Mouse (Mus musculus) Patski (cell line): ENCODE measurements around the gene Gm5767. TPM values are rescaled to one million over a fixed set of nuclear protein-coding genes. Genes with fewer than 3 reads are reported as not detected.

Source experiments
- ATAC-seq: fragments of 100-300 bp; one replicate; pipeline ENCODE4 v1.8.0; 2021
- CTCF ChIA-PET: fragments of 350-600 bp; sonication (Branson Sonifier 250); formaldehyde crosslinking; loops from one replicate; lab custom pipeline; 2022; ENCODE audit warnings: inconsistent platforms; lab: Charles Lee
- POLR2A ChIA-PET: fragments of 350-600 bp; sonication (Branson Sonifier 250); formaldehyde crosslinking; loops from one replicate; lab custom pipeline; 2022; ENCODE audit warnings: antibody characterized with exemption, inconsistent platforms; lab: Charles Lee
- DNase-seq: peaks from one replicate; pipeline ENCODE4 v3.0.0-alpha.2; 2011; ENCODE audit warnings: low read depth, low spot score
- H3K27me3 ChIP-seq: fragments of 371-371 bp; one replicate; pipeline ENCODE4 v1.5.1; 2021
- CTCF ChIP-seq: fragments of 100-300 bp; IDR thresholded peaks from one replicate; pipeline ENCODE4 v1.5.1; 2021
- in situ Hi-C: fragments of 300-500 bp; cut with MboI; formaldehyde crosslinking; loops from 3 replicates; pipeline ENCODE4 v1.11.1; 2018; ENCODE audit warnings: low pct_unique_long_range_greater_than_20kb, mixed read lengths
- polyA plus RNA-seq: library from polyadenylated mRNA; unstranded; gene quantifications from one replicate; pipeline ENCODE4 v1.2.3, GENCODE M21; 2021

Gene Gm5767
- polyA plus RNA-seq: not detected

DNA sequence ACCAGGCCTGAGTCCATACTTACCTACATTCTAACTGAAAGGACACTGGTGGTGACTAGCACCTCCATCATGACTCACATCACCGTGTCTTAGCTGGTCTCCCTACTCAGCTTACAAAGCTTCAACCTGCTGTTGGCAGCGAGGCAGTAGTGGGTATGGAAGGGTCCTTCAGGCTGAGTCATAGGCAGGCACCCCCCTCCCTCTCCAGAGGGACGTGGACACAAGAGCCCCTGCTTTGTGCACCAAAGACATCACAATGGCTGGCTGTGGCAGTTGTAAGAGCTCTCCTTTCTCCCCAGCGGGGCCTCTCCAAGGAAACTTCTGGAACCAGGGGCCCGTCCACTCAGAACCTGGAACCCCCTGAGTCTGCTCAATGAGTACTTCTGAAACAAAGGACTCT lies at the start of gene Gm5767:
Gene Gm5767 (plus strand): TSS at position 301 of the 400 bp plus-strand sequence.
- in situ Hi-C loops: no loop called here
- ChIA-PET CTCF (no interaction called here), POLR2A (no interaction called here)
- no peak for DNase-seq
- no peak for ATAC-seq
- no peak for TF ChIP-seq CTCF
- H3K27me3 ChIP-seq: no peaks in the 10 kb centered on the region

- no peaks in the 10 kb centered on the region for H3K27me3 ChIP-seq
- ChIA-PET POLR2A (no interaction called here), CTCF (interaction anchor here (1.3 kb wide), 1 partner anchor 19 kb away, joined by 3 read pairs; no protein-coding TSS in a partner anchor)
- ATAC-seq: no peak
- TF ChIP-seq CTCF: no peak
- no peak for DNase-seq
- in situ Hi-C loops: no loop called here
These were observed 49.1 kb upstream of the Gm5767 start for GRCm38 (mm10) chr16:8631428-8631827.

GRCm38 (mm10) chr16:8636867-8637216 lies 43.7 kb upstream of the Gm5767 start:
- DNase-seq (no peak), ATAC-seq (peak; percentile 15)
- in situ Hi-C loops: loop anchor here (5.0 kb wide), 1 partner anchor 40 kb away; no protein-coding TSS in a partner anchor
- ChIA-PET POLR2A (interaction anchor here (0.6 to 0.7 kb wide), 2 partner anchors 10 to 50 kb away, joined by 3 to 4 read pairs; no protein-coding TSS in a partner anchor), CTCF (interaction anchor here (1.3 kb wide), 1 partner anchor 225 kb away, joined by 3 read pairs; no protein-coding TSS in a partner anchor)
- H3K27me3 ChIP-seq: no peaks in the 10 kb centered on the region
- TF ChIP-seq CTCF: no peak

DNA sequence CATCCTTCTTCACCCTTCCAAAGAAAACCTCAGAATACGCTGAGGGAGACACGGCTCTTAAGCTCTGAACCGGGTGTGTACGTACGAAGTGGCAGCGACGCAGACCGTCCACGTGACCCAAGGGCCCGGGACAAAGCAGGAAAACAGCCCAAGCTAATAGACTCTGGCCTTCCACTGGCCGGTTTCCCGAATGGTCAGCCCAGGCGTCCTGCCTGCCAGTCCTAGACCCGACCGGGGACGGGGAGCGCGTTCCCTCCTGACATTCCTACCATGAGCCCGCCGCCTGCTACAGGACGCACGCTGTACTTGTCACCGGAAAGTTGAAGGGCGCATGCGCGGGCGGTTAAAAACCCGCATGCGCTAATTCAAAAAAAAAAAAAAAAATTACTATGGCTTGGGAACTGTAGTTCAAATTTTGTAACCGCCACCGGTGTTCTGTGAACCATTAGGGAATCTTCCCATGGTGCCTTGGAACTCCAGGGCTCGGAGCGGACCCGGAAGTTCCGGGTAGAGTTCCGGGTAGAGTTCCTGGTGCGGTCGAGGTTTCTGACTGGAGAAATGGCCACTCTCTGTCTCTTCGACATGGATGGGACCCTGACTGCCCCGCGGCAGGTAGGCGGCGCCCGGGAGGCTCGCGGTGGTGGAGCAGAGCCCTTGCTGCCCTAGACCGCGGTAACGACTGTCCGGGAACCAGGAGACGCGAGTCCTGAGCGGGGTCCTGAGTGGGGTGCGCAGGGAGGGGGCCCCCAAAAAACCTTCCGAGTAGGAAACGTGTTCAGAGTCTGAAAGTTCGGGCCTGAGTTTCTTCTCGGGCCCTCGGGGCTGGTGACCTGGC lies 43.1 kb upstream of the Gm5767 start, which contains the start of the genes Pmm2 and Tmem186:
Gene Pmm2 (plus strand): TSS at position 458 of the 835 bp plus-strand sequence.
Gene Tmem186 (minus strand): TSS at position 496 of the 835 bp plus-strand sequence.
- CTCF ChIA-PET: interaction anchor here (1.3 kb wide), 1 partner anchor 225 kb away, joined by 3 read pairs; no protein-coding TSS in a partner anchor
- ATAC-seq (peak; percentile 90), DNase-seq (peak; percentile 82)
- H3K27me3 ChIP-seq: no peaks in the 10 kb centered on the region
- in situ Hi-C loops: loop anchor here (5.0 kb wide), 1 partner anchor 40 kb away; no protein-coding TSS in a partner anchor
- TF ChIP-seq CTCF: no peak
- POLR2A ChIA-PET: interaction anchor here (0.6 to 0.7 kb wide), 2 partner anchors 10 to 51 kb away, joined by 3 to 4 read pairs; no protein-coding TSS in a partner anchor

DNA sequence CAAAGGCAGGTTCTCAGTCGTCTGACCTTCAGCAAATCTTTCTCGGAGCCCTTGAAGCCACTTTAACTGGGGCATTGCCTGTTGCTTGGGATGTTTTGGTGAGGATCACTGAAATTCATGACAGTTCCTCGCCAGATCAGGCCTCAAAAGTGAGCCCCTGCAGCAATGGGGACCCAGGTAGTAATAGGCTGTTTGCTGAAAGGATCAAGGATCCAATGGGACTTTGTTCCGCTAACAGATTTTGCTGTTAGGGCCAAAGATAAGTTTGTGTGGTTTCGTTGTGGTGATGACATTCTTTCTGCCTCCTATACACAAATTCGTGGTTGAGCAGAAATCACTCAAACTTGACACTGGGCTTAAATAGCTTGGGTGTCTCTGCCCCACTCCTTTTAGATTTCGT lies 42.4 kb upstream of the Gm5767 start:
- in situ Hi-C loops: loop anchor here (5.0 kb wide), 1 partner anchor 39 kb away; no protein-coding TSS in a partner anchor
- ATAC-seq: no peak
- CTCF ChIA-PET: no interaction called here
- DNase-seq: no peak
- H3K27me3 ChIP-seq: no peaks in the 10 kb centered on the region
- TF ChIP-seq CTCF: no peak
- POLR2A ChIA-PET: interaction anchor here (1.2 kb wide), 1 partner anchor 34 kb away, joined by 3 read pairs; the partner anchor contains the start of gene Carhsp1

- in situ Hi-C loops: loop anchor here (5.0 kb wide), 2 partner anchors 38 to 147 kb away; no protein-coding TSS in a partner anchor
- ChIA-PET POLR2A (interaction anchor here (1.2 kb wide), 1 partner anchor 33 kb away, joined by 3 read pairs; the partner anchor contains the start of gene Carhsp1), CTCF (no interaction called here)
- no peak for ATAC-seq
- no peak for DNase-seq
- no peaks in the 10 kb centered on the region for H3K27me3 ChIP-seq
- no peak for TF ChIP-seq CTCF
These were observed 40.9 kb upstream of the Gm5767 start for GRCm38 (mm10) chr16:8639466-8640191.

DNA sequence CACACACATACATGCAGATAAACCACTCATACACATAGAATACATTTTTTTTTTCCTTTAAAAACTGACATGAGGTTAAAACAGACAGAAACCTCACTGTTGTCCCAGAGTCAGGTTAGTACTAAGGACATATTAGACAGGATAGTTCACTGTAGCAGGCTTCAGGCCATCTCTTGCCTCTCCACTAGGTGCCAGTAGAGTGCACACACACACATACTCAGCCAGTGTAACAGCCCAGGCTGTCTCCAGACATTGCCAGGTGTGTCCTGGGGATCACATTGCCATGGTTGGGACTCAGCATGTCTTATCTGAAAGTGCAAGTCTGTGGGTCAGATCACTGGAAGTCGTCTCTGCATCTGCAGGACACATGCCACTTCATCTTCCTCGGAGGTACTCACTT lies 36.7 kb upstream of the Gm5767 start:
- POLR2A ChIA-PET: no interaction called here
- DNase-seq (no peak), ATAC-seq (peak; percentile 90)
- no peaks in the 10 kb centered on the region for H3K27me3 ChIP-seq
- TF ChIP-seq CTCF: no peak
- in situ Hi-C loops: loop anchor here (5.0 kb wide), 1 partner anchor 152 kb away; no protein-coding TSS in a partner anchor
- CTCF ChIA-PET: interaction anchor here (1.5 to 2.0 kb wide), 3 partner anchors 11 to 26 kb away, joined by 3 to 8 read pairs (median 6); no protein-coding TSS in a partner anchor

DNA sequence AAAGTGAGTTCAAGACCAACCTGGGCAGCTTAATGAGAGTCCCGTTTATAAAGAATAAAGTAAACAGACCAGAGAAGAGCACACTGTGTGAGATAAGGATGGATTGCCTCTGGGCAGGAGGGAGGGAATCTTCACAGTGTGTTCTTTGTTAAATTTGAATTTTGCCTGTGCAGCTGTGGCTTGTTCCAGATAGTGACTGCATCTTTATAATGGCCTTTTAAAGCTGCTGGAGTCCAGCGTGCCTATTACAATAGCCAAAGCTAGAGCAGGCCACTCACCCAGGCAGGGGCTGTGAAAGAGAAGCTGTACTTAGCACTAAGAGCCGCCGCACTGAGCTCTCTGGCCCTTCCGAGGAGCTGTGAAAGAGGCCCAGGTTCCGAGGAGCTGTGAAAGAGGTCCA lies 35.0 kb upstream of the Gm5767 start:
- ATAC-seq (no peak), DNase-seq (no peak)
- ChIA-PET CTCF (interaction anchor here (1.2 kb wide), 1 partner anchor 14 kb away, joined by 3 read pairs; no protein-coding TSS in a partner anchor), POLR2A (no interaction called here)
- H3K27me3 ChIP-seq: no peaks in the 10 kb centered on the region
- no peak for TF ChIP-seq CTCF
- in situ Hi-C loops: no loop called here

GRCm38 (mm10) chr16:8650007-8650406 lies 30.6 kb upstream of the Gm5767 start:
- in situ Hi-C loops: no loop called here
- ChIA-PET CTCF (no interaction called here), POLR2A (interaction anchor here (1.3 kb wide), 1 partner anchor 20 kb away, joined by 3 read pairs; no protein-coding TSS in a partner anchor)
- no peak for TF ChIP-seq CTCF
- DNase-seq (no peak), ATAC-seq (no peak)
- H3K27me3 ChIP-seq: no peaks in the 10 kb centered on the region

GRCm38 (mm10) chr16:8655108-8655507 lies 25.5 kb upstream of the Gm5767 start:
- POLR2A ChIA-PET: no interaction called here
- no peaks in the 10 kb centered on the region for H3K27me3 ChIP-seq
- in situ Hi-C loops: no loop called here
- ATAC-seq (no peak), DNase-seq (no peak)
- no peak for TF ChIP-seq CTCF
- CTCF ChIA-PET: interaction anchor here (0.8 to 1.5 kb wide), 2 partner anchors 12 to 16 kb away, joined by 3 read pairs; no protein-coding TSS in a partner anchor
